Mouse (Mus musculus): Measurements from ENCODE around the gene Cdc40.
"Not testable (repeated sequence)": the region's sequence is repeated elsewhere in the genome, so short reads cannot be mapped to it uniquely, and the experiment has no call there.

Cdc40 gene

GRCm38 (mm10) chr10:40868081-40868480 is 15.0 kb downstream of the Cdc40 start:
- no peak for DNase-seq (ENCODE audit: low read depth, low spot score)

GRCm38 (mm10) chr10:40857599-40857998 is 25.5 kb downstream of the Cdc40 start:
- no peak for DNase-seq (ENCODE audit: low read depth, low spot score)

- DNase-seq (ENCODE audit: low read depth, low spot score): no peak
Measured at GRCm38 (mm10) chr10:40856703-40857102, 26.4 kb downstream of the Cdc40 start.

GRCm38 (mm10) chr10:40855616-40856015 is 27.5 kb downstream of the Cdc40 start:
- DNase-seq (ENCODE audit: low read depth, low spot score): no peak

GRCm38 (mm10) chr10:40851138-40851537 is 32.0 kb downstream of the Cdc40 start:
- DNase-seq (ENCODE audit: low read depth, low spot score): no peak

- no peak for DNase-seq (ENCODE audit: low read depth, low spot score)
Measured at GRCm38 (mm10) chr10:40850644-40851043, 32.5 kb downstream of the Cdc40 start.

- peak; percentile 12 for DNase-seq (ENCODE audit: low read depth, low spot score)
Measured at GRCm38 (mm10) chr10:40847176-40847874, 35.8 kb downstream of the Cdc40 start.

- DNase-seq (ENCODE audit: low read depth, low spot score): no peak
Measured at GRCm38 (mm10) chr10:40845626-40846025, 37.5 kb downstream of the Cdc40 start.

- no peak for DNase-seq (ENCODE audit: low read depth, low spot score)
Measured at GRCm38 (mm10) chr10:40844546-40844945, 38.6 kb downstream of the Cdc40 start.

- DNase-seq (ENCODE audit: low read depth, low spot score): no peak
Measured at GRCm38 (mm10) chr10:40843841-40844240, 39.3 kb downstream of the Cdc40 start.

- DNase-seq (ENCODE audit: low read depth, low spot score): no peak
Measured at GRCm38 (mm10) chr10:40840086-40840485, 43.0 kb downstream of the Cdc40 start.

- DNase-seq (ENCODE audit: low read depth, low spot score): no peak
Measured at GRCm38 (mm10) chr10:40831267-40831666, 51.8 kb downstream of the Cdc40 start.

- DNase-seq (ENCODE audit: low read depth, low spot score): no peak
Measured at GRCm38 (mm10) chr10:40830312-40830711, 52.8 kb downstream of the Cdc40 start.

GRCm38 (mm10) chr10:40827706-40828105 is 55.4 kb downstream of the Cdc40 start:
- DNase-seq (ENCODE audit: low read depth, low spot score): no peak

GRCm38 (mm10) chr10:40825952-40826351 is 57.2 kb downstream of the Cdc40 start:
- DNase-seq (ENCODE audit: low read depth, low spot score): no peak

- DNase-seq (ENCODE audit: low read depth, low spot score): no peak
Measured at GRCm38 (mm10) chr10:40816471-40816870, 66.6 kb downstream of the Cdc40 start.

GRCm38 (mm10) chr10:40813627-40814026 is 69.5 kb downstream of the Cdc40 start:
- DNase-seq (ENCODE audit: low read depth, low spot score): peak; percentile 44

- DNase-seq (ENCODE audit: low read depth, low spot score): not testable (repeated sequence)
Measured at GRCm38 (mm10) chr10:40809411-40809910, 73.7 kb downstream of the Cdc40 start.

GRCm38 (mm10) chr10:40806221-40806620 is 76.9 kb downstream of the Cdc40 start:
- no peak for DNase-seq (ENCODE audit: low read depth, low spot score)

GRCm38 (mm10) chr10:40805221-40805620 is 77.9 kb downstream of the Cdc40 start:
- no peak for DNase-seq (ENCODE audit: low read depth, low spot score)

- no peak for DNase-seq (ENCODE audit: low read depth, low spot score)
Measured at GRCm38 (mm10) chr10:40792115-40792514, 91.0 kb downstream of the Cdc40 start.

GRCm38 (mm10) chr10:40790406-40790805 is 92.7 kb downstream of the Cdc40 start:
- DNase-seq (ENCODE audit: low read depth, low spot score): no peak
